Mouse (Mus musculus) stomach, postnatal 0 days (tissue): Measurements from ENCODE around the gene Ak4.

Source experiments
- CTCF ChIP-seq: IDR thresholded peaks from 2 replicates; pipeline ENCODE4 v1.5.1; 2016; ENCODE audit warnings: antibody characterized with exemption, low read depth, mild to moderate bottlenecking, moderate library complexity
- EP300 ChIP-seq: optimal IDR thresholded peaks from 2 replicates; pipeline ENCODE3; 2016; ENCODE audit warnings: antibody characterized with exemption

DNA sequence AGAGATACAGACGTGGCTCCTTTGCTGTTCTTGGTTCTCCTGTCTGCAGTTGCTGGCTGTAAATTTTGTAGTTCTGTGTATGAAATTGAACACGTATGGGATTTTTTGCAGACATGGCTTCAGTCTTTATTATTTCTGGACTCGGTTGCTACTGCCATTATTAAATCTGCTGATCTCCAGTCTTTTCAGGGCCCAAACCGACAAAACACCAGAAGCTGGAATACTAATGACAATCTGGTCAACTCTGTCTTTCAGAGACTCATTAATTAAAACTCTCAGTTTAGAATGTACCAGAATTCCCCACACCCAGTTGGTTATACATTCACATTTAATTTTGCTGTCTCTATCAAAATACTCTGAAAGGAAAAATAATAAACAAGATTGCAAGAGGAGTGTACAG lies 42.2 kb upstream of the Ak4 start:
- no peak for TF ChIP-seq EP300
- TF ChIP-seq CTCF: no peak
